ENCODE assay signal across 31 mouse cellular contexts in genomic region chr12:116279181-116279580, GRCm38 (mm10). TPM values are rescaled to one million over a fixed set of nuclear protein-coding genes. Genes with fewer than 3 reads are reported as not detected.
DNase-seq lines count a peak whose midpoint lies in the region; ATAC-seq and TF ChIP-seq lines count a peak whose summit lies in the region.
"Had no signal": no experiment of that assay in that cellular context is flagged by ENCODE, and none has a peak within 500 bp of the region (broad histone marks: within the 10 kb centered on the region; RNA-seq: fewer than 3 reads in every experiment).

No protein-coding gene starts in this region.

- no peak overlapping the region for H3K9ac ChIP-seq in liver, embryonic 13.5 days
- no peak overlapping the region for H3K9ac ChIP-seq in MEL (ENCODE audit: control insufficient read depth, low read depth, low read length, poor library complexity, severe bottlenecking)
- H3K9ac ChIP-seq: embryonic facial prominence, embryonic 13.5 days; forebrain, postnatal 0 days; intestine, embryonic 15.5 days had no signal

- TF ChIP-seq RAD21 in MEL (IDR thresholded peaks at IDR 0.05; ENCODE audit: low read depth, low read length): no peak

- no peak for TF ChIP-seq CTCF in MEL (IDR thresholded peaks at IDR 0.05 in 2 of 3, conservative IDR thresholded peaks at IDR 0.05 in 1 of 3; ENCODE audit: control insufficient read depth in 1 of 3, insufficient read depth in 1 of 3, low read depth in 2 of 3, low read length in 3 of 3, poor library complexity in 1 of 3, severe bottlenecking in 1 of 3)
- TF ChIP-seq CTCF in embryonic fibroblast, embryonic 13.5 days (IDR thresholded peaks at IDR 0.05; ENCODE audit: borderline replicate concordance, insufficient read depth, low read length): no peak

- no peak overlapping the region for H3ac ChIP-seq in myocyte (ENCODE audit: control insufficient read depth, insufficient read length)

- DNase-seq in liver, embryonic 13.5 days: no peak
- no peak for DNase-seq in liver
- DNase-seq in MEL (ENCODE audit: low read depth, low spot score): no peak
- no peak for DNase-seq in layer of hippocampus, adult 9-11 months
- DNase-seq in hindbrain, embryonic 10.5 days (ENCODE audit: low spot score): no peak
- DNase-seq: B cell, adult 2 months; cerebellum, adult 11 months; cerebellum, adult 8-10 months; cerebellum, postnatal 25 days; forebrain, postnatal 0 days; gastrocnemius, postnatal 25 days; heart, postnatal 10 days; heart, postnatal 4 days had no signal

- H3K4me2 ChIP-seq in liver, embryonic 13.5 days: no peak overlapping the region
- H3K4me2 ChIP-seq in myocyte (ENCODE audit: low read depth): peak overlapping the region; percentile 82

- TF ChIP-seq POLR2A in MEL (IDR thresholded peaks at IDR 0.05; ENCODE audit: control insufficient read depth in 1 of 2, insufficient read depth in 1 of 2, low read depth in 1 of 2, low read length in 2 of 2, poor library complexity in 1 of 2) (no peak), myocyte (IDR thresholded peaks at IDR 0.05; ENCODE audit: insufficient read length, low read depth) (no peak)
- no peak for TF ChIP-seq POLR2A in embryonic fibroblast, embryonic 13.5 days (IDR thresholded peaks at IDR 0.05; ENCODE audit: low read depth, low read length)

- peaks cover 23% of the 10 kb centered on the region for H3K79me2 ChIP-seq in MEL (ENCODE audit: control insufficient read depth, insufficient read depth, low read length, poor library complexity)
- H3K79me2 ChIP-seq in myocyte (ENCODE audit: control insufficient read depth, insufficient read depth): peaks cover 28% of the 10 kb centered on the region

- WGBS in liver, embryonic 13.5 days (ENCODE audit: insufficient replicate concordance): 79% methylated on average over 2 of the region's 2 CpGs
- 89% methylated on average over 2 of the region's 2 CpGs for WGBS in hindbrain, embryonic 10.5 days

- no peak for ATAC-seq in liver, embryonic 13.5 days (ENCODE audit: low read depth)
- ATAC-seq: activated CD4-positive, CD25-positive, alpha-beta regulatory T cell, adult 4 months; CD4-positive, CD25-positive, alpha-beta regulatory T cell, adult 4 months; forebrain, embryonic 13.5 days; forebrain, postnatal 0 days; hindbrain, postnatal 0 days; intestine, embryonic 15.5 days; Patski had no signal

- H3K27me3 ChIP-seq in liver, embryonic 13.5 days: no peaks in the 10 kb centered on the region
- no peaks in the 10 kb centered on the region for H3K27me3 ChIP-seq in MEL (ENCODE audit: control insufficient read depth in 1 of 2, insufficient read depth in 2 of 2, low read length in 2 of 2)
- no peaks in the 10 kb centered on the region for H3K27me3 ChIP-seq in myocyte (ENCODE audit: control insufficient read depth, insufficient read depth, insufficient read length)
- H3K27me3 ChIP-seq in hindbrain, embryonic 10.5 days (ENCODE audit: insufficient read depth, poor library complexity, severe bottlenecking): no peaks in the 10 kb centered on the region
- H3K27me3 ChIP-seq: embryonic facial prominence, embryonic 13.5 days; forebrain, embryonic 13.5 days; hindbrain, embryonic 13.5 days; intestine, embryonic 15.5 days; Patski had no signal

- H3K4me1 ChIP-seq in liver, embryonic 13.5 days (replicated peaks): peaks cover 73% of the 10 kb centered on the region
- peaks cover 37 to 40% of the 10 kb centered on the region in 2 experiments for H3K4me1 ChIP-seq in MEL (ENCODE audit: control insufficient read depth in 1 of 2, insufficient read depth in 2 of 2, low read length in 2 of 2)
- H3K4me1 ChIP-seq in embryonic fibroblast, embryonic 13.5 days (ENCODE audit: control insufficient read depth, insufficient read depth, low read length): peaks cover 4% of the 10 kb centered on the region
- peaks cover 17% of the 10 kb centered on the region for H3K4me1 ChIP-seq in hindbrain, embryonic 10.5 days (replicated peaks)
- H3K4me1 ChIP-seq: intestine, embryonic 15.5 days had no signal

- no peak overlapping the region for H3K4me3 ChIP-seq in liver, embryonic 13.5 days (replicated peaks)
- no peak overlapping the region; a peak in 1 of 4 replicates for H3K4me3 ChIP-seq in MEL (ENCODE audit: control insufficient read depth in 1 of 2, insufficient read depth in 1 of 2, low read depth in 2 of 2, low read length in 2 of 2)
- no peak overlapping the region for H3K4me3 ChIP-seq in embryonic fibroblast, embryonic 13.5 days (ENCODE audit: insufficient read depth, low read length)
- no peak overlapping the region for H3K4me3 ChIP-seq in myocyte
- H3K4me3 ChIP-seq in hindbrain, embryonic 10.5 days: no peak overlapping the region
- H3K4me3 ChIP-seq: embryonic facial prominence, embryonic 13.5 days had no signal

- H3K36me3 ChIP-seq in liver, embryonic 13.5 days: no peaks in the 10 kb centered on the region
- H3K36me3 ChIP-seq in MEL (ENCODE audit: control insufficient read depth in 1 of 2, insufficient read depth in 2 of 2, low read length in 2 of 2): peaks cover under 1 to 53% of the 10 kb centered on the region in 2 experiments; a peak in 2 of 4 replicates
- H3K36me3 ChIP-seq in myocyte (ENCODE audit: control insufficient read depth, insufficient read depth): no peaks in the 10 kb centered on the region
- H3K36me3 ChIP-seq in hindbrain, embryonic 10.5 days: no peaks in the 10 kb centered on the region
- H3K36me3 ChIP-seq: embryonic facial prominence, embryonic 13.5 days; G1E; heart, embryonic 10.5 days; hindbrain, embryonic 13.5 days; intestine, embryonic 15.5 days had no signal

- no peak for TF ChIP-seq EP300 in MEL (IDR thresholded peaks at IDR 0.05; ENCODE audit: low read depth in 1 of 2, low read length in 2 of 2)

- peak overlapping the region; percentile 21; the same call in 1 of the 2 replicates for H3K27ac ChIP-seq in liver, embryonic 13.5 days
- H3K27ac ChIP-seq in MEL (ENCODE audit: control insufficient read depth, low read depth, low read length): peak overlapping the region; percentile 6
- H3K27ac ChIP-seq in embryonic fibroblast, embryonic 13.5 days (ENCODE audit: insufficient read depth, low read length): peak overlapping the region; percentile 56; the same call in 1 of the 2 replicates
- no peak overlapping the region for H3K27ac ChIP-seq in hindbrain, embryonic 10.5 days
- H3K27ac ChIP-seq: embryonic facial prominence, embryonic 13.5 days; forebrain, embryonic 13.5 days had no signal

- H3K9me3 ChIP-seq in liver, embryonic 13.5 days (replicated peaks): no peaks in the 10 kb centered on the region
- H3K9me3 ChIP-seq in MEL (replicated peaks; ENCODE audit: insufficient read depth, low read length): no peaks in the 10 kb centered on the region
- H3K9me3 ChIP-seq in hindbrain, embryonic 10.5 days: no peaks in the 10 kb centered on the region
- H3K9me3 ChIP-seq: embryonic facial prominence, embryonic 13.5 days; forebrain, embryonic 13.5 days; G1E; heart, embryonic 10.5 days; hindbrain, embryonic 13.5 days; intestine, embryonic 15.5 days had no signal

TF ChIP-seq in MEL, 35 proteins besides CTCF, POLR2A, EP300 and RAD21 (continues in another document):
- TF ChIP-seq TBP (IDR thresholded peaks at IDR 0.05; ENCODE audit: low read depth, low read length): no peak
- TF ChIP-seq ETS1 (IDR thresholded peaks at IDR 0.05; ENCODE audit: low read depth, low read length): no peak
- no peak for TF ChIP-seq MYC (IDR thresholded peaks at IDR 0.05; ENCODE audit: low read depth, low read length)
- no peak for TF ChIP-seq ZNF384 (IDR thresholded peaks at IDR 0.05; ENCODE audit: low read depth, low read length)
- no peak for TF ChIP-seq CHD2 (IDR thresholded peaks at IDR 0.05; ENCODE audit: low read length)
- TF ChIP-seq GATA1 (IDR thresholded peaks at IDR 0.05; ENCODE audit: low read depth, low read length): no peak
- TF ChIP-seq ELF1 (IDR thresholded peaks at IDR 0.05; ENCODE audit: low read depth, low read length): no peak
- no peak for TF ChIP-seq USF1 (IDR thresholded peaks at IDR 0.05; ENCODE audit: low read depth, low read length)

TF ChIP-seq in myocyte, 11 proteins besides CTCF, POLR2A, EP300 and RAD21 (continues in another document):
- no peak for TF ChIP-seq MAX (IDR thresholded peaks at IDR 0.05; ENCODE audit: low read depth)
- no peak for TF ChIP-seq SRF (IDR thresholded peaks at IDR 0.05; ENCODE audit: control insufficient read depth, insufficient read length, low read depth)
- no peak for TF ChIP-seq MYOD1 (IDR thresholded peaks at IDR 0.05; ENCODE audit: control insufficient read depth in 1 of 3, insufficient read length in 2 of 3, low read depth in 2 of 3)
- TF ChIP-seq POLR2AphosphoS2 (IDR thresholded peaks at IDR 0.05; ENCODE audit: insufficient read length, low read depth): no peak
- TF ChIP-seq USF1 (IDR thresholded peaks at IDR 0.05; ENCODE audit: low read depth): no peak
- TF ChIP-seq TCF3 (IDR thresholded peaks at IDR 0.05; ENCODE audit: insufficient read length, low read depth): no peak
- no peak for TF ChIP-seq REST (IDR thresholded peaks at IDR 0.05; ENCODE audit: insufficient read depth, insufficient read length)

RNA-seq across cellular contexts. Expression of gene Esyt2, which starts 1.8 kb away (rescaled TPM):
- 8.3 and 9.8 TPM in 2 replicates for polyA plus RNA-seq in liver, embryonic 13.5 days (2015; fragmentation: Nextera tagmentation; extraction: Ambion mirVana)
- total RNA-seq in MEL (2012; rRNA removed): 43.2 and 47.5 TPM in 2 replicates
- polyA plus RNA-seq in MEL (2012; ENCODE audit: insufficient read depth in 1 of 2, insufficient read length in 2 of 2, low read depth in 1 of 2, low replicate concordance in 2 of 2, missing spikeins in 1 of 2) (10 to 100 TPM; 45.3 to 77.7 TPM), myocyte (2012; fragmentation: generic; extraction: Trizol) (16.1 TPM)
- polyA plus RNA-seq in embryonic fibroblast, embryonic 13.5 days (2011; ENCODE audit: insufficient read length, low read depth, missing spikeins): 221 and 258 TPM in 2 replicates
- 10.4 and 13.6 TPM in 2 replicates for polyA plus RNA-seq in hindbrain, embryonic 10.5 days (2016; fragmentation: Nextera tagmentation; extraction: Ambion mirVana)

RNA-seq across cellular contexts. Expression of gene Gm11027, which starts 4.0 kb away (rescaled TPM):
- not detected in 2 replicates for polyA plus RNA-seq in liver, embryonic 13.5 days (2015; fragmentation: Nextera tagmentation; extraction: Ambion mirVana)
- not detected in 2 replicates for total RNA-seq in MEL (2012; rRNA removed)
- not detected for polyA plus RNA-seq in MEL (2012; ENCODE audit: insufficient read depth in 1 of 2, insufficient read length in 2 of 2, low read depth in 1 of 2, low replicate concordance in 2 of 2, missing spikeins in 1 of 2)
- polyA plus RNA-seq in embryonic fibroblast, embryonic 13.5 days (2011; ENCODE audit: insufficient read length, low read depth, missing spikeins): not detected in 2 replicates
- not detected for polyA plus RNA-seq in myocyte (2012; fragmentation: generic; extraction: Trizol)
- polyA plus RNA-seq in hindbrain, embryonic 10.5 days (2016; fragmentation: Nextera tagmentation; extraction: Ambion mirVana): not detected in 2 replicates
- total RNA-seq: adrenal gland, adult 2 months; adrenal gland, postnatal 36 days; forebrain, postnatal 0 days; G1E; gastrocnemius, adult 18-20 months; gastrocnemius, postnatal 25 days; granulocyte monocyte progenitor cell, adult 5-6 weeks; heart, postnatal 10 days; heart, postnatal 4 days; hindbrain, postnatal 0 days had no signal
- polyA plus RNA-seq: activated CD4-positive, CD25-positive, alpha-beta regulatory T cell, adult 4 months; adrenal gland, adult 2 months; CD4-positive, CD25-positive, alpha-beta regulatory T cell, adult 4 months; cortical plate, adult 2 months; embryonic facial prominence, embryonic 13.5 days; forebrain, embryonic 13.5 days; forebrain, postnatal 0 days; G1E; heart, embryonic 10.5 days; heart, embryonic 14.5 days; hindbrain, embryonic 13.5 days; hindbrain, postnatal 0 days; intestine, embryonic 15.5 days; Patski had no signal

RNA-seq across cellular contexts. Expression of gene Wdr60, which starts 16.4 kb away (rescaled TPM):
- 5.1 and 5.2 TPM in 2 replicates for polyA plus RNA-seq in liver, embryonic 13.5 days (2015; fragmentation: Nextera tagmentation; extraction: Ambion mirVana)
- total RNA-seq in MEL (2012; rRNA removed): 18.3 and 19.8 TPM in 2 replicates
- polyA plus RNA-seq in MEL (2012; ENCODE audit: insufficient read depth in 1 of 2, insufficient read length in 2 of 2, low read depth in 1 of 2, low replicate concordance in 2 of 2, missing spikeins in 1 of 2) (10 to 100 TPM in 1 of 2 experiments, not detected in 1; 21.0 TPM), myocyte (2012; fragmentation: generic; extraction: Trizol) (4.5 TPM)
- 12.0 and 13.9 TPM in 2 replicates for polyA plus RNA-seq in embryonic fibroblast, embryonic 13.5 days (2011; ENCODE audit: insufficient read length, low read depth, missing spikeins)
- polyA plus RNA-seq in hindbrain, embryonic 10.5 days (2016; fragmentation: Nextera tagmentation; extraction: Ambion mirVana): 14.7 and 16.0 TPM in 2 replicates
